Mouse (Mus musculus) cerebellum, adult (tissue): ENCODE data around the gene Hook2.
A peak's percentile ranks its signal among the peaks of the same experiment; 100 is the strongest.

Source experiments
- ATAC-seq: cut with Nextera tagmentation; 2 replicates; pipeline ENCODE4 v1.9.2; 2017; ENCODE audit warnings: mild to moderate bottlenecking, moderate library complexity, mixed read lengths; ENCODE audit not compliant: insufficient number of reproducible peaks, low FRiP score, low TSS enrichment

Hook2 gene

DNA sequence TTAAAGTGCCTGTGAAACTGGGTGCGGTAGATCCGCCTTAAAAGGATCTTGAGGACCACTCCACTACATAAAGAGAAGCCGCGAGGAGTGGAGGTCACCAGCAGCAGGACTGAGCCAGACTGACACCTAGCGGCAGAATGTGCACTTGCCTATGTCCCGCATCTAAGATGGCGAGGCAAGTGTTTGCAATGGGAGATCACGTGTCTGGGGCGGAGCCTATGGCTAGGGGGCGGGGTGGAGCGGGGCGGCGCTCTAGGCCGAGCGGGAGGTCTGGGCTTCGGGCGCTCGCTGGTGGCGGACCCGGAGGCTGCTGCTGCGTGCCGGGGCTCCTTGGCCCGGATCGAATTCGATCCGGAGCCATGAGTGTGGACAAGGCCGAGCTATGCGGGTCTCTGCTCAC, at the start of gene Hook2:
TSS of gene Hook2 (plus strand) at position 255 of the 400 bp plus-strand sequence.
- peak; percentile 69 for ATAC-seq

GRCm38 (mm10) chr8:84943699-84944098, 46.7 kb upstream of the Hook2 start:
- no peak for ATAC-seq

- ATAC-seq, result peak; percentile 54; the same call in 1 of the 2 replicates
Measured at GRCm38 (mm10) chr8:84944478-84945160, 45.8 kb upstream of the Hook2 start.

- peak; percentile 53; the same call in 1 of the 2 replicates for ATAC-seq
Measured at GRCm38 (mm10) chr8:84945235-84945632, 45.2 kb upstream of the Hook2 start.

DNA sequence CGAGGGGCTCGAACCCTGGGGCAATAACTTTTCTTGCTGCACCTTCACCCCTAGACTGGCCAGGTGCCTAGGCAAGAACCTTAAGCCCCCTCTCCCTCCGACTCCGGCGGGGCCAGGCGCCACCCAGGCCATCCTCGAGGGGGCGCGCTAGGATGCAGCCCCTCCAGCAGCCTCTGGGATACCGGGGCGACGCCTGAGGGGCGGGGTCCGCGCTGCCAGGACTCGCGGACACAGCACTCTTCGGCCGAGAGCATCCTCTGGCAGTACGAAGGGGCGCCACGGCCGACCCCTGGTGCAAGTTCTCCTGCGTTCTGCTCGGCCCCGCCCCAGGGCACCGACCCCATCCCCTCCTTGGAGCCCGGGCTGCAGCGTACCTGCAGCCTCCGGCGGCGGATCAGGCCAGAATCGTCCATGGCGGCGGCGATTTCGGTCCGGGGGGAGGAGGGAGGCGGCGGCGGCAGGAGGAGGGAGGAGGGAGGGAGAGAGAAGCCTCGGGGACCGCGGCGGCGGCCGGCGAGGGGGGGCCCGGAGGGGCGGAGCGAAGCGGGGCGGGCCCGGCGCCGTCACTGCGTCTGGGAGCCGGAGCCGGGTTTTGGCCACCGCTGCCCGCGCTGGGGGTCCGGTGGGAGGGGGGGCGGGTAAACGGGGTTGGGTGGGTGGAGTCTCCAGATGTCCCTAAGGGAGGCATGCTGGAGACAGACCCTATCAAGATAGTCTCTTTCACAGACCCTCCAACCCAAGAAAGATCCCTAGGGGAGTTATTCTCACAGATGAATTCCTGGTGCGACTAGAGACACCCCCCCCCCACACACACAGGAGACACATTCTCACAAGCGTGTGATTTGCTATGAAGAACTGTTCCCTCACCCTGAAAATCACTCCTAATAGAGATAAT, 44.5 kb upstream of the Hook2 start:
- peak; percentile 54; the same call in 1 of the 2 replicates for ATAC-seq

GRCm38 (mm10) chr8:84946528-84947240, 43.7 kb upstream of the Hook2 start, which contains the start of gene Rtbdn:
TSS of gene Rtbdn (plus strand) at chr8:84946991.
- ATAC-seq, result peak; percentile 45; the same call in 1 of the 2 replicates

- no peak for ATAC-seq
Measured at GRCm38 (mm10) chr8:84947241-84947545, 43.2 kb upstream of the Hook2 start.

DNA sequence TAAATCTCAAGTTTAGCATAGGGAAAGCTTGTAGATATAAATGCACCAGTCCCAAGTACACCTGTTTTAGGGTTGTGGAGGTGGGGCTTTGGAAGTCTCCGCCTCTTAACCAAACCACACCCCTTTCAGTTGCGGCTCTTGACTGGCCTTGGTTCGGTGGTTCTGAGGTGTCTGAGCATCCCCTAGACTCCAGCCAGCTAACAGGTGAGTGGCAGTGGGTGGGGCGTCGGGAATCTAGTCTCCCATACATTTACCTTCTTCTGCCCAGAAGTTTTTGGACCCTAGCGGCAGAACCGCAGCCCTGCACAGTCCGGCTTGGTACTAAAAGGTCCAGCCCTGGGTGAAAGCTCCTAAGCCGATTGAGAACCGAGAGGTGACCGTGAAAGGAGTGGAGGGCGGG, 40.6 kb upstream of the Hook2 start:
- ATAC-seq, result no peak

DNA sequence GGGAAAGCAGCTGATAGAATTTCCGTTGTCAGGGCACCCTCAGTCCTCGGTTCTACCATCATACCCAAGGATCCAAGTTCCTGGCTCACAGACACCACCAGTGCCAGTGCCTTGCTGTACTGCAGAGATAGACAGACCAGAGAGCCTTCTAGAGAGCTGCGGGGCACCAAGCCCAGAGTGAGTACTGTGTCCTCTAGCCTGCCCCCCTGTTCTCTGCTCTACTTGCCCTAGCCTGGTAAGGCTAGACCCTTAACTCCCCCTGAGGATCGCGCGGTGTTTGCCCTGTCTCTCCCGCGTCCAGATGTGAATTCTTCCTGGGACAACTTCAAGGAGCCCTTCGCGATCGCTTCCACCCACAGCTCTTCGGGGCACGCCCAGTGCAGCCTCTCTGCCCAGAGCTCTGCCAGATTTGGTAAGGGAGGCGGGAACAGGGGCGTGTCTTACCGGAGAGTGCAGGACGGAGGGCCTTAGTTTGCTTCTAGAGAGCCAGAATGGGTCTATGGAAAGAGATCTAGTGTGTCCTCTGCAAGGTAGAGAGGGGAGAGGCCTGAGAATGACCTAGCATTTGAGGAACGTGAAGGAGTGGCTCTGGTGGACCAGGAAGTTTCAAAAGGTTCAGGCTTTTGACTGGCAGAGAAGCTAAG, 37.7 kb upstream of the Hook2 start:
- ATAC-seq, result no peak

GRCm38 (mm10) chr8:84956768-84957167, 33.6 kb upstream of the Hook2 start:
- ATAC-seq, result no peak

- no peak for ATAC-seq
Measured at GRCm38 (mm10) chr8:84959811-84960210, 30.6 kb upstream of the Hook2 start.

DNA sequence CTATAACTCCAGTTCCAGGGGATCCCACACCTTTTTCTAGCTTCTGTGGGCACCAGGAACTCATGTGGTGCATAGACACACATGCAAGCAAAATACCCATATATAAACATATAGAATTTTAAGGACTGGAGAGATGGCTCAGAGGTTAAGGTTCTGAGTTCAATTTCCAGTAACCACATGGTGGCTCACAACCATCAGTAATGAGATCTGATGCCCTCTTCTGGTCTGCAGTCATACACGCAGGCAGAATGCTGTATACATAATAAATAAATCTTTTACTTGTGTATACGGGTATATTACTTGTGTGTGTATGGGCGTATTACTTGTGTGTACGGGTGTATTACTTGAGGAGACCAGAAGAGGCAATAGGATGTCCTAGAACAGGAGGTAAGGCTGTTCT, 26.5 kb upstream of the Hook2 start:
- no peak for ATAC-seq

- ATAC-seq, result peak; percentile 88
Measured at GRCm38 (mm10) chr8:84965731-84966291, 24.6 kb upstream of the Hook2 start.

DNA sequence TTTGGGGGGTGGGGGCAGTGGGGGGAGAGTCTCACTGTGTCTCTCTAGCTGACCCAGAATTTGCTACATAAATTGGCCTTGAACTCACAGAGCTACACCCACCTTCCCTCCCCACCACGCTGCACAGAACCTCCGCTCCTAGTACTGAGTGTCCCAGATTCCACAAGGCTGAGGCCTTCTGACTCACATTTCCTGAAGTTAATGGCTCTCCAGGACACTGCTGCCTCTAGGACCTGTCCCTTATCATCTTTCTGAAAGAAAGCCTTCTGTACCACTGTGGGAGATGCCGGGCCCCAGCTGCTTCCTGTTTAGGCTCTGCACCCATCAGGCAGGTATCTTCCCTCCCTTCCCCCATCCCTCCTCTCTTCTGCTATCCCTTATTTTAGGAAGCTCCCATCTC, 23.8 kb upstream of the Hook2 start:
- no peak for ATAC-seq

DNA sequence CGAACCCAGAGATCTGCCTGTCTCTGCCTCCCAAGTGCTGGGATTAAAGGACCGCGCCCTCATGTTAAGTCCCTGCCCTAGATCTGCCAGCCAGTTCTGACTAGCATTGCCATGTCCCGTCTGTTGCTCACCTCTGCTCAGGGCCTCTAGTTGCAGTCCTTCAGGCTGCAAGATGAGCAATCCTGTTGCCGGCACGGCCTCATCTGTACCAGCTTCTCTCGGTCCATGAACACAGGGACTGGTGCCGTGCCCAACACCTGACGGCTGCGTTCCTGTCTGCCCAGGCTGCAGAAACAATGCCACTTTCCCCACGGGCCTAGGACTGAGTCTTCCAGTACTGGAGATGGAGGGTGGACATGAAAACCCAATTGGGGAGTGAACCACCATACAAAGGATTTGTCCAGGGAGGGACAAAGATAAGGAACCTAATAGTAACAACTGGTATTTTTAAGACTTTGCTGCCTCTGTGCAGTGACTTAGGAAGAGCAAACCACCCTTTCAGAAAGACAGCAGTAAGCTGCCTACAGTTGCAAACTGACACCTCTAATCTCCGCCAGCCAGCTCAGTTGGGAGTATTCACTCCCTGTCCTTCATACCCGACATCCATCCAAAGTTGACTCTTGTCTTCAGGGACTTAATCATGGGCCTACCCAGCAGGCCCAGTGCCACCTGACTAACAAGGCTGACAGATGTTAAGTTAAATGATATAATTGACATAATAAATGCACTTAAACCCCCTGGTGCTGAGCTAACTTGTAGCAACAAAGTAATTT, 22.7 kb upstream of the Hook2 start:
- no peak for ATAC-seq

GRCm38 (mm10) chr8:84968650-84969049, 21.8 kb upstream of the Hook2 start:
- no peak for ATAC-seq

DNA sequence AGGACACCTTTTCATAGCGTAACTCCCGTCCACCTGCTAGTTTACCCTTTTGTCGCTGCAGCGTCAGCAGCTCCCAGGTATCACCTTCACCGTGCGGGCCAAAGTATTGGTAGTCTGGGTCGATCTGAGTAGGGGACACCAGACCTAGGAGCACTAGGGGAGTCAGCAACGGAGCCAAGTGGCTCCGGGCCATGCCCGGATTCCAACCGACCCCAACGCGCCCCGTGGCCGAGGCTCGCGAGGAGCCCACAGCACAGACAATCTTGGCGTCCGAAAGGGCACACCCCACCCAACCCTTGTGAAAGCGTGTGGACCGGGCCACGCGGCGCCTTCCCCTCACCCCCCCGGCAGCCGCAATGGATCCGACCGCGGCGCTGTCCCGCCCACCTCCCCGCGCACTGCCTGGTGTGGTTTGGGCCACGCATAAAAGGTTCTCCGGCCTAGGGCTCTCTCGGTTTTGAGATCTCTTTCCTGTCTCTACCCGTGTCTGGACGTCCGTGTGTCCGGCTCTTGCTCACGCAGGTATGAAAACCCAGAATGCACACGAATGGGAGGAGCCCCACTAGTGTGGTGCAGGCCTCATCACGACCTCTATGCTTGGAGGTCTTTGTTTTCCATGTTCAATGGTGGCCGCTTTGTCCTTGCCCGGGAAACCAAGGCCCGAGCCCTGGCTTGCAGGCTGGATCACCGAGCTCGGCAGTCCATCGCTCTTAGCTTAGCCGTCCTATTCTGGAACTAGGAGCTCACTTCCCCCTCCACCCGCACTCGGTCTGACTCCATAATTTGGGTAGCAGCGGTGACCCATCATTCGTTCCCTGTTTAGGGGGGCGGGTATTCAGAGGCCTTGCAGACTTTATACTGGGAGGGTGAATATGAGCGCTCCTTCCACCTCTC, 20.9 kb upstream of the Hook2 start, which contains the start of the genes Gm49661, Prdx2 and Rnaseh2a:
TSS of gene Gm49661 (minus strand) at position 193 of the 894 bp plus-strand sequence.
TSS of gene Prdx2 (plus strand) at position 347 of the 894 bp plus-strand sequence.
TSS of gene Rnaseh2a (minus strand) at position 527 of the 894 bp plus-strand sequence.
- peak; percentile 31; the same call in 1 of the 2 replicates for ATAC-seq
